Mouse (Mus musculus): ENCODE results near the gene Arhgef18. TPM values are rescaled to one million over a fixed set of nuclear protein-coding genes. Genes with fewer than 3 reads are reported as not detected.

Gene Arhgef18
- polyA plus RNA-seq, 1 experiment from 2014 or later, result 9.6 TPM

DNA sequence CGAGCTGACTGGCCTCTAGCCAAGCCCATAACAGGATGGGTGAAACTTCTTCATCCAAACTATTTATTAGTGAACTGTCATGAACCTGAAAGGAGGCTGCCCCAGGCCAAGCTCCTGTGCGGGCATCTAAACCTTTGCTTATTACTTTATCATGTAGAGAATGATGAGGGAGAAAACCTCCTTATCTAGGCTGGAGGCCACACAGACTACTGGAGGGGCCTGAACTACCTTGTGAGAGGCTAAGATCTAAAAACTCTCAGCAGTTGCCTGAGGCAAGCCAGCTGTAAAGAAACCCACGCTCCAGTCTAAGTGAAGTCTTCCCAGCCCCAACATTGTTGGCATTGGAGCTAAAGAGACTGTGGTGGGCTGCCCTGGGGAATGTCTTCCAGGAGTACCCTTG, 14.6 kb downstream of the Arhgef18 start:
- no peak for ATAC-seq (ENCODE audit: insufficient number of reproducible peaks, insufficient read depth, low FRiP score, low read depth)
- H3K27ac ChIP-seq (ENCODE audit: low read length), result no peak overlapping the region
- H3K4me1 ChIP-seq (ENCODE audit: control insufficient read depth, insufficient read depth, low read length), result peaks cover 6% of the 10 kb centered on the region; the same call in 1 of the 2 replicates
- no peaks in the 10 kb centered on the region for H3K27me3 ChIP-seq (ENCODE audit: control insufficient read depth, insufficient read depth, low read length)
- H3K9me3 ChIP-seq (ENCODE audit: control insufficient read depth, low read depth, low read length), result no peaks in the 10 kb centered on the region
- no peak overlapping the region for H3K4me3 ChIP-seq (ENCODE audit: low read depth, low read length)
- H3K9ac ChIP-seq (replicated peaks; ENCODE audit: low read depth, low read length), result no peak overlapping the region
- WGBS, result 84% methylated on average over 3 of the region's 3 CpGs
- no peak overlapping the region for H3K4me2 ChIP-seq (replicated peaks; ENCODE audit: low read depth, low read length)
- H3K36me3 ChIP-seq (ENCODE audit: control insufficient read depth, insufficient read depth, low read length), result no peaks in the 10 kb centered on the region

DNA sequence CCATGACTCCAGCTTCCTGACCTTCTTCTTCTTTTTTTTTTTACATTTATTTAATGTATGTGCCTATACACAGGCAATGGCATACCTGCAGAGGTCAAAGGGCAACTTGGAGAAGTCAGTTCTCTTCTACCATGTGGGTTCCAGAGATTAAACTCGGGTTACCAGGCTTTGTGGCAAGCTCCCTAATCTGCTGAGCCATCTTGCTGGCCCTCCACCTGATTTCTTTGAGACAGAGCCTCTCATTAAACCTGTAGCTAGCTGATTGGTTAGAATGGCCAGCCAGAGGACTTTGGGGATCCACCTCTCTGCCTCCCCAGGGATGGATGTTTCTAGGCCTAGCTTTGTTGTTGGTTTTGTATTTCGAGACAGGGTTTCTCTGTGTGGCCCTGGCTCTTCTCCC, 18.3 kb downstream of the Arhgef18 start:
- WGBS, result 76% methylated on average over 2 of the region's 2 CpGs
- Histone ChIP-seq H3K27me3 (ENCODE audit: control insufficient read depth, insufficient read depth, low read length) (no peaks in the 10 kb centered on the region), H3K27ac (ENCODE audit: low read length) (no peak overlapping the region), H3K4me1 (ENCODE audit: control insufficient read depth, insufficient read depth, low read length) (peaks cover 14% of the 10 kb centered on the region), H3K36me3 (ENCODE audit: control insufficient read depth, insufficient read depth, low read length) (no peaks in the 10 kb centered on the region), H3K9me3 (ENCODE audit: control insufficient read depth, low read depth, low read length) (no peaks in the 10 kb centered on the region), H3K4me3 (ENCODE audit: low read depth, low read length) (no peak overlapping the region), H3K4me2 (replicated peaks; ENCODE audit: low read depth, low read length) (no peak overlapping the region), H3K9ac (replicated peaks; ENCODE audit: low read depth, low read length) (no peak overlapping the region)
- ATAC-seq (ENCODE audit: insufficient number of reproducible peaks, insufficient read depth, low FRiP score, low read depth), result no peak

DNA sequence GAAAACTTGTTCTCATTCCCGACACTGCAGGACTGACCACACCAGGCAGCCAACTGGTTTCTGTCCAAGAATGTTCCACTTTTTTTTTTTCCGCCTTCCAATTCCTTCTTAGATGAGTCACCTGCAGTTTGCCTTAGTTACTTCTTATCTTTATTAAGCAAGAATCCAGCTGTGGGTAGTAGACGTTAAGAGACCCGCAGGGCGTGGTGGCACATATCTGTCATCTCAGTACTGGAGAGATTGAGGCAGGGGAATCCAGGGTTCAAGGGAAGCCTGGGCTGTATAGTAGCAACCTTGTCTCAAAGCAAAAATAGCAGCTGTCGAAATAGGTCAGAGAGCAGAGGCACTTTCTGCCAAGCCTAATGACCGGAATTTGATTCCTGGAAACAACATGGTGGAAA, 19.1 kb downstream of the Arhgef18 start:
- peaks cover 14% of the 10 kb centered on the region; the same call in 1 of the 2 replicates for H3K4me1 ChIP-seq (ENCODE audit: control insufficient read depth, insufficient read depth, low read length)
- no peaks in the 10 kb centered on the region for H3K27me3 ChIP-seq (ENCODE audit: control insufficient read depth, insufficient read depth, low read length)
- H3K9me3 ChIP-seq (ENCODE audit: control insufficient read depth, low read depth, low read length), result no peaks in the 10 kb centered on the region
- ATAC-seq (ENCODE audit: insufficient number of reproducible peaks, insufficient read depth, low FRiP score, low read depth), result peak; percentile 25; the same call in 1 of the 2 replicates
- no peak overlapping the region for H3K4me3 ChIP-seq (ENCODE audit: low read depth, low read length)
- no peak overlapping the region for H3K9ac ChIP-seq (replicated peaks; ENCODE audit: low read depth, low read length)
- no peak overlapping the region for H3K27ac ChIP-seq (ENCODE audit: low read length)
- no peaks in the 10 kb centered on the region for H3K36me3 ChIP-seq (ENCODE audit: control insufficient read depth, insufficient read depth, low read length)
- H3K4me2 ChIP-seq (replicated peaks; ENCODE audit: low read depth, low read length), result no peak overlapping the region
- WGBS, result 66% methylated on average over 7 of the region's 7 CpGs

DNA sequence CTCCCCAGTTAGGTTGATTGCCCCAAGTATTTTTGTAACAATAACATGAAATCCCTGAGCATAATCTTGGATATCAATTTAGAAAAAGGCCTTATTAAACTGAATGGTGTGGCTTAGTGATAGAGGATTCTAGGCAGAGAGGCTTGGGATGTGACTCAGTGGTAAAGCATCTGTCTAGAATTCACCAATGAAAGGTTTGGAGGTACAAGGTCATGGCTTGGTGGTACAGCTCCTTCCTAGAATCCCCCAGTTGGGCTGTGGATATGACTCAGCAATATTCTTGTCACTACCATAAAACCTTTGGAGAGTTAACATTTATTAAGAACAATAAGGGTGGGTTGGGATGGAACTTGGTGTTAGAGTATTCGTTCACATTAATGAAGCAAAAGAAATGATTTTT, 20.0 kb downstream of the Arhgef18 start:
- no peak overlapping the region for H3K9ac ChIP-seq (replicated peaks; ENCODE audit: low read depth, low read length)
- H3K27me3 ChIP-seq (ENCODE audit: control insufficient read depth, insufficient read depth, low read length), result no peaks in the 10 kb centered on the region
- H3K4me3 ChIP-seq (ENCODE audit: low read depth, low read length), result no peak overlapping the region
- ATAC-seq (ENCODE audit: insufficient number of reproducible peaks, insufficient read depth, low FRiP score, low read depth), result no peak
- H3K36me3 ChIP-seq (ENCODE audit: control insufficient read depth, insufficient read depth, low read length), result no peaks in the 10 kb centered on the region
- 89% methylated on average over 1 of the region's 1 CpGs for WGBS
- peaks cover 19% of the 10 kb centered on the region; the same call in 1 of the 2 replicates for H3K4me1 ChIP-seq (ENCODE audit: control insufficient read depth, insufficient read depth, low read length)
- H3K9me3 ChIP-seq (ENCODE audit: control insufficient read depth, low read depth, low read length), result no peaks in the 10 kb centered on the region
- H3K27ac ChIP-seq (ENCODE audit: low read length), result no peak overlapping the region
- H3K4me2 ChIP-seq (replicated peaks; ENCODE audit: low read depth, low read length), result no peak overlapping the region

DNA sequence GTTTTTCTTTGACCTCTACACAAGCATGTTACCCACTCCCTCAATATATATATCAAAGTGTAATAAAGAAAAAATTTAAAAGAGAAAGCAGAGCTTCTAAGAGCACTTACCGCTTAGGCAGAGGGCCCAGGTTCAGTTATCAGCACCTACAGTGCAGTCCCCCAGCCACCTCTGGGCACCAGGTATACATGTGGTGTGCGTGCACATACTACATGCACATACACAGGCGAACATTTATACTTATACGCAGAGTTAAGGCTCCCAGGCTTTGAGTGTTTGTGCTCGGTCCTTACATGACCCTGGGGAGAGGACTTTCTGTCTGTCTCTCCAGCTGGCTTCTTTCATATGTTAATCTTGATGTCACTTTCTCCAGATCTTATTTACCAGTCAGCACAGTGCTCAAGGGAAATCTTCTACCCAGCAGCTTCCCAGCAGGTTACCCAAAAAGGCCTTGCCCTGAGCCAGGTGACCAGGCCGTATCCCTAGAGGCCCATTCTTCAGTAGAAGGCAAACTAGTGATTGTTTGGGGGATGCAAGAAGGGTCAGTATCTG, 21.9 kb downstream of the Arhgef18 start:
- Histone ChIP-seq H3K9ac (replicated peaks; ENCODE audit: low read depth, low read length) (no peak overlapping the region), H3K4me3 (ENCODE audit: low read depth, low read length) (no peak overlapping the region), H3K9me3 (ENCODE audit: control insufficient read depth, low read depth, low read length) (no peaks in the 10 kb centered on the region), H3K4me2 (replicated peaks; ENCODE audit: low read depth, low read length) (no peak overlapping the region), H3K4me1 (ENCODE audit: control insufficient read depth, insufficient read depth, low read length) (peaks cover 15% of the 10 kb centered on the region; the same call in 1 of the 2 replicates), H3K36me3 (ENCODE audit: control insufficient read depth, insufficient read depth, low read length) (no peaks in the 10 kb centered on the region), H3K27me3 (ENCODE audit: control insufficient read depth, insufficient read depth, low read length) (no peaks in the 10 kb centered on the region), H3K27ac (ENCODE audit: low read length) (no peak overlapping the region)
- no peak for ATAC-seq (ENCODE audit: insufficient number of reproducible peaks, insufficient read depth, low FRiP score, low read depth)
- 64% methylated on average over 6 of the region's 6 CpGs for WGBS

DNA sequence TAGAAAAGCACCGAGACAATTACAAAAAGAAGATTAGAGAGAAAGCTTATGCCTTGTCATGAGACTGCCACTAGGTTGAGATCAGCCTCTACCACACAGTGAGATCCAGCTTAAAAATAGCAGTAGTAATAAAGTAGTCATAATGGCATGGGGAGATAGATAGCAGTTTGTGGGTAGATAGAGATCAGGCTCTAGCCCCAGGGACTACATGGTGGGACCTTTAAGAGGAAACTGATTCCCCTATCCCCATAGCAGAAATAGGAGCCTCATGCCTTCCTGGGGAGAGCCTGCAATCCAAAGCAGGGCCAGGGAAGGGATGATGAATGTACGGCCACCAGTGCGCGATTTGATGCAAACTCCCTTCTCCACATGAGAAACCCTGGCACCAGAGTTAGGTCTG, 22.5 kb downstream of the Arhgef18 start:
- Histone ChIP-seq H3K4me2 (replicated peaks; ENCODE audit: low read depth, low read length) (no peak overlapping the region), H3K27me3 (ENCODE audit: control insufficient read depth, insufficient read depth, low read length) (no peaks in the 10 kb centered on the region), H3K4me1 (ENCODE audit: control insufficient read depth, insufficient read depth, low read length) (peaks cover 15% of the 10 kb centered on the region; the same call in 1 of the 2 replicates), H3K27ac (ENCODE audit: low read length) (no peak overlapping the region), H3K36me3 (ENCODE audit: control insufficient read depth, insufficient read depth, low read length) (no peaks in the 10 kb centered on the region), H3K9ac (replicated peaks; ENCODE audit: low read depth, low read length) (no peak overlapping the region), H3K9me3 (ENCODE audit: control insufficient read depth, low read depth, low read length) (no peaks in the 10 kb centered on the region), H3K4me3 (ENCODE audit: low read depth, low read length) (no peak overlapping the region)
- 59% methylated on average over 4 of the region's 4 CpGs for WGBS
- no peak for ATAC-seq (ENCODE audit: insufficient number of reproducible peaks, insufficient read depth, low FRiP score, low read depth)

DNA sequence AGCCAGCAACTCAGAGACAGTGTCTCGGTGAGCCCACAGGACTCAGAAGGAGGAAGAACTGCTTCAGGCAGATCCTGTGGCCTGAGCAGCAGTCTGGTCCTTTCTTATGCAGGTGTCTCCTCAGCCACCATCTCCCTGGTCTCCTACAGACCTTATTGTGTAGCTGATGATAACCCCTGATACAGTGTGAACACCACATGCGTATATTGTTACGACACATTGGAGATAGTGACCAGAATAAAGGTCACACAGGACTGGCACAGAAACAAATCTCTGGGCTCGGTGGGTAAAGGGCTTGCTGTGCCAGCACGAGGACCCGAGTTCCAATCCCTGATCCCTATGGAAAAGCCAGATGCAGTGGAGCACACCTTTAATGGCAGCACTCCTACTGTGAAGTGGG, 22.9 kb downstream of the Arhgef18 start:
- H3K9ac ChIP-seq (replicated peaks; ENCODE audit: low read depth, low read length), result no peak overlapping the region
- 82% methylated on average over 6 of the region's 6 CpGs for WGBS
- H3K27ac ChIP-seq (ENCODE audit: low read length), result no peak overlapping the region
- H3K4me1 ChIP-seq (ENCODE audit: control insufficient read depth, insufficient read depth, low read length), result peaks cover 15% of the 10 kb centered on the region; the same call in 1 of the 2 replicates
- no peaks in the 10 kb centered on the region for H3K27me3 ChIP-seq (ENCODE audit: control insufficient read depth, insufficient read depth, low read length)
- no peak overlapping the region for H3K4me2 ChIP-seq (replicated peaks; ENCODE audit: low read depth, low read length)
- H3K4me3 ChIP-seq (ENCODE audit: low read depth, low read length), result no peak overlapping the region
- no peaks in the 10 kb centered on the region for H3K9me3 ChIP-seq (ENCODE audit: control insufficient read depth, low read depth, low read length)
- no peak for ATAC-seq (ENCODE audit: insufficient number of reproducible peaks, insufficient read depth, low FRiP score, low read depth)
- H3K36me3 ChIP-seq (ENCODE audit: control insufficient read depth, insufficient read depth, low read length), result no peaks in the 10 kb centered on the region

DNA sequence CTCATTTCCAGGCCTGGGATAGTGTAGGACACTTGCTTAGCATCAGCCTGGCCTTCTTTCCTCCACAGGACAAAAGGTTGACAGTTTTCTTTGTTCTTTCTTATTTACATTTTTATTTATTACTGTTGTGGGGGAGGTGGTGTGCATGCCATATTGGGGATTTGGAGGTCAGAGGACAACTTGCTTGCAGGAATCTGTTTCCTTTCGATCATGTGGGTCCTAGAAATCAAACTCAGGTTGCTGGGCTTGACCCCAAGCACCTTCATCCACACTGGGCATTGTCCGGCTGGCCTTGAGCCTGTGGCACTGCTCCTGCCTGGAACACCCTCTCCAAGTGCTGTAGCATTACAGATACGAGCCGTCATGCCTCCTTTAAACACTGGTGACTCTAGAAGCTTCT, 24.0 kb downstream of the Arhgef18 start:
- Histone ChIP-seq H3K27ac (ENCODE audit: low read length) (no peak overlapping the region), H3K9ac (replicated peaks; ENCODE audit: low read depth, low read length) (no peak overlapping the region), H3K27me3 (ENCODE audit: control insufficient read depth, insufficient read depth, low read length) (no peaks in the 10 kb centered on the region), H3K9me3 (ENCODE audit: control insufficient read depth, low read depth, low read length) (no peaks in the 10 kb centered on the region), H3K4me1 (ENCODE audit: control insufficient read depth, insufficient read depth, low read length) (peaks cover 15% of the 10 kb centered on the region; the same call in 1 of the 2 replicates), H3K4me3 (ENCODE audit: low read depth, low read length) (no peak overlapping the region), H3K36me3 (ENCODE audit: control insufficient read depth, insufficient read depth, low read length) (no peaks in the 10 kb centered on the region), H3K4me2 (replicated peaks; ENCODE audit: low read depth, low read length) (no peak overlapping the region)
- WGBS, result 43% methylated on average over 4 of the region's 4 CpGs
- ATAC-seq (ENCODE audit: insufficient number of reproducible peaks, insufficient read depth, low FRiP score, low read depth), result no peak

DNA sequence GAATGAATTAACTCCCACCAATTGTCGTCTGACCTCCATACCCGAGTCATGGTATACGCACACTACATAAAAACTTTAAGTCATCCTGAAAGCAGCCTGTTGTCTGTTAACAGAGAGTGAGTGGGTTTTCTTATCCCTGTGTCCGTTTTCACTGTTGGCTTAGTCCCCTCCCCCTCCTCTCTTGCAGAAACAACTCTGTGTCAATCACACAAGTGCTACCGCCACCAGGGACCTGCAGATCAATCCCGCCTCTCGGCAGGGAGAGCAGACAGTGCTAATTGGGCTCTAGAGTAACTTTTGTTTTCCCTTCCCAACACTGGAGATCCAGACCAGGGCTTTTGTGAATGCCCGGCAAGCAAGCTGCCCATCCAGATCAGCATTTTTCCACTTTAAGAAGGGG, 24.6 kb downstream of the Arhgef18 start:
- ATAC-seq (ENCODE audit: insufficient number of reproducible peaks, insufficient read depth, low FRiP score, low read depth), result no peak
- H3K4me2 ChIP-seq (replicated peaks; ENCODE audit: low read depth, low read length), result no peak overlapping the region
- H3K9me3 ChIP-seq (ENCODE audit: control insufficient read depth, low read depth, low read length), result no peaks in the 10 kb centered on the region
- no peak overlapping the region for H3K27ac ChIP-seq (ENCODE audit: low read length)
- no peaks in the 10 kb centered on the region for H3K36me3 ChIP-seq (ENCODE audit: control insufficient read depth, insufficient read depth, low read length)
- no peak overlapping the region for H3K4me3 ChIP-seq (ENCODE audit: low read depth, low read length)
- H3K27me3 ChIP-seq (ENCODE audit: control insufficient read depth, insufficient read depth, low read length), result no peaks in the 10 kb centered on the region
- peaks cover 15% of the 10 kb centered on the region; the same call in 1 of the 2 replicates for H3K4me1 ChIP-seq (ENCODE audit: control insufficient read depth, insufficient read depth, low read length)
- no peak overlapping the region for H3K9ac ChIP-seq (replicated peaks; ENCODE audit: low read depth, low read length)
- WGBS, result 17% methylated on average over 8 of the region's 8 CpGs

Data from stomach, embryonic 14.5 days (tissue).